Mouse (Mus musculus) lung, postnatal 0 days (tissue): ENCODE results near the gene Bmp10.

Source experiments
- CTCF ChIP-seq: IDR thresholded peaks from 2 replicates; pipeline ENCODE4 v1.5.1; 2016; ENCODE audit warnings: antibody characterized with exemption, mild to moderate bottlenecking
- EP300 ChIP-seq: IDR thresholded peaks from 2 replicates; pipeline ENCODE4 v1.6.1; 2016; ENCODE audit warnings: antibody characterized with exemption, mild to moderate bottlenecking, control low read depth

GRCm38 (mm10) chr6:87428487-87429044, at the start of gene Bmp10:
- TF ChIP-seq CTCF: no peak
- TF ChIP-seq EP300: no peak
